Mouse (Mus musculus) layer of hippocampus, adult 8-10 months (tissue): Measurements from ENCODE around the gene Srgap3. TPM values are rescaled to one million over a fixed set of nuclear protein-coding genes. Genes with fewer than 3 reads are reported as not detected.
A peak's percentile ranks its signal among the peaks of the same experiment; 100 is the strongest.

ENCODE experiments used
- DNase-seq, 2 experiments: peaks; one replicate each; pipeline ENCODE4 v3.0.0; 2022; ENCODE audit warnings: low spot score in 2 of 2
- total RNA-seq, 4 experiments: library from RNA; stranded (reverse); gene quantifications; 2 replicates each; pipeline ENCODE4 v1.2.4; 2022

Gene Srgap3
- total RNA-seq, 4 experiments from 2014 or later, result 230 to 304 (median 268) TPM

GRCm38 (mm10) chr6:112820298-112820992 is 126.6 kb downstream of the Srgap3 start:
- DNase-seq, result no peak

GRCm38 (mm10) chr6:112818403-112818901 is 128.6 kb downstream of the Srgap3 start:
- no peak for DNase-seq

DNA sequence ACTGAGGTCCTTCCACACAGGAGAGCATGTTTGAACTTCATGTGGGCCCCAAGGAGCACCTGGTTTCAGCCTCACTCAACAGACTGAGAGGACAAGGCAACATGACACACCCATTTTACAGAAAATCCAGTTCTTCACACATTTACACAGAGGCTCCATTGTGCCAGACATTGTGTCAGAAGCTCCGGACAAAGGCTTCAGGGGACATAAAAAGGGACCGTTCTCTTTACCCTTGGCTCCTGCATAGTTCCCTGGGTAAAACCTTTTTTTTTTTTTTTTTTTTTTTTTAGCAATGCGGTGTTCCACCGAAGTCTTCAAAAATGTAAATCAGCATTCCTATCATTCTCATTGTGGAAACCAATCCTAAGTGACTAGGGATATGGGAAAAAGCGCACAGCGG is 131.5 kb downstream of the Srgap3 start:
- DNase-seq, result no peak

DNA sequence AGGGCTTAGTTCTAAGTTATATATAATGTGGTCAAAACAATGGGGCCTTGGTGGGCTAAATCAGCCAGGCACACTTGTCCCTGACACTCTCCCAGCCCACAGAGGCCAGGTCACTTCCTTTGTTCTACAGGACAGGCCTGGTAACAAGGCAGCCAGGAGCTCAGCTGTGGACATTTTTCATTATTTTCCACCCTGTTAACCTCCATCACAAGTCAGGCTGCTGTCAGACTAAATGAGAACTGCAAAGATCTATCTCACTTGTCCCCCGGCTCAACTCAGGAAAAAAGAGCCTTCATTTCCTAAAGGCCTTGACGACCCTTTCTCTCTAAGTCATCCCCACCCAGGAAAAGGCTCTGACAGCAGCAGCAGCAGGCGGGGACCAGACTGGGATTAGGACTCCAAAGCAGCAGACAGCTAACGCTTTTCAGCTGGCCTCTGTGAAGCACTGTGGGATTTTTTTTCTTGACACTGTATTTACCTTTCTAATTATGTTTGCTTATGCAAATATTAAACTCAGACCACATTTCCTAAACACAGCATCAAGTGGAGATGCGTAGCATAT is 132.5 kb downstream of the Srgap3 start:
- no peak for DNase-seq

DNA sequence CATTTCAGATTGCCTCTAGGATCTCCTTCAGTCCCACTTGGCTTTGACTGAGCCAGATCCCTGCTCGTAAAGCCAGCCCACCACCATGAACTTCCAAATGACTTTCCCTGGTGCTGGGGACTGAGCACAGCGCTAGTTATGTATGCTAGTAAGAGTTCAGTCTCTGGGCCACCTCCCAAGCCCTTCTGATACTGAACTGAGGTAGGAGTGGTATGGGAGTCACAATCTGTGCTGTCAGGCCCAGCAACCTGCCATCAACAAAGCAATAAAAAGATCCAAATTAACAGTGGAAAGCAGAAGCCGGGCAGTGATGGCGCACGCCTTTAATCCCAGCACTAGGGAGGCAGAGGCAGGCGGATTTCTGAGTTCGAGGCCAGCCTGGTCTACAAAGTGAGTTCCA is 134.2 kb downstream of the Srgap3 start:
- DNase-seq, result no peak

DNA sequence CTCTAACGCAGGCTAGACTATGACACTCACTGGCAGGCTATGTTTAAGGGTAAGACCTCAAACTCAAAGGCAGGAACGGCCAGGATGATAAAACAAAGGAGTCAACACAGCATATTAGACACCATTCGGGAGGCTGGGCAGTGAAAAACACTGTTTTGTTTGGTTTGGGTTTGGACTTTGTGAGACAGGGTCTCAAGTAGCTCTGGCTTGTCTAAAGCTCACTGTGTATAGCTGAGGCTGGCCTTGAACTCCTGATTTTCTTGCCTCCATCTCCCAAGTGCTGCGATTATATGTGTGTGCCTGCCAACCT is 136.6 kb downstream of the Srgap3 start:
- no peak for DNase-seq

DNA sequence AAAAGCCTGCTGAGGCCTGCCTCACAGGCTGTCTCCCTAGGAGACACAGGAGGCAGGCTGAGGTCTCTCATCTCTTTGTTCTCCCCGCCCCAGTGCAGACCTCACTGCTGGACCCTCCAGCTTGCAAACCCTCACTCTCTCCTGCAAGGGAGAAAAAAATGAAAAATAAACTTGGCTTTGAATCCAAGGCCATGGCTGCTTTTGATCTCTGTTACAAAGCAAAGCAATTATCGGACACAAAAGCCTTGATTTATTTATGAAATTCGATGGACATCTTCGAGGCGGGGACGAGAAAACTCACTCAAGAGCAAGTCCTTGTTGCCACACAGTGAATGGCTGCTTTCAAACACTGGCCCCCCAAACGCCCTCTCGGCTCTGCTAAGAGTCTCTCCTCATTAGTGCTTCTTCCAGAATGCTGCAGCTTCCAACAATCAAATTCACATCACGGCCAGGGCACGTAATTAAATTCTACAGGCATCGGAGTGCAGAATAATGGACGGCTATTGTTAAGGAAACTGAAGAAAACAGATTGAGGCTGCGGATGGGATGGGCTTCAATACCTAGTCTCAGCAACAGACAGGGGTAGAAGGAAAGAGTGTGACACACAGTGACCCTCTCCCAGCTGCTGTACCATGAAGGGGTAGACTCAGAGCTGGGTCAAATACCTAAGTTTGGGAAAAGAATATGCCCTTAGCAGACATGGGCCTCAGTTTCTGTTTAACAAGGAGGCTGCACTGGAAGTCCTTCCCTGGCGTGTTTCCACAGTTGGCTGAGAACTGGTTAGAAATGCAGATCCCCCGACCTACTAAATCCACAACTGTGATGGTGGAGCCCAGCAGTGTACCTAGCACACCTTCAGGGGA is 137.2 kb downstream of the Srgap3 start:
- peak; percentile 67 to 81 for DNase-seq

DNA sequence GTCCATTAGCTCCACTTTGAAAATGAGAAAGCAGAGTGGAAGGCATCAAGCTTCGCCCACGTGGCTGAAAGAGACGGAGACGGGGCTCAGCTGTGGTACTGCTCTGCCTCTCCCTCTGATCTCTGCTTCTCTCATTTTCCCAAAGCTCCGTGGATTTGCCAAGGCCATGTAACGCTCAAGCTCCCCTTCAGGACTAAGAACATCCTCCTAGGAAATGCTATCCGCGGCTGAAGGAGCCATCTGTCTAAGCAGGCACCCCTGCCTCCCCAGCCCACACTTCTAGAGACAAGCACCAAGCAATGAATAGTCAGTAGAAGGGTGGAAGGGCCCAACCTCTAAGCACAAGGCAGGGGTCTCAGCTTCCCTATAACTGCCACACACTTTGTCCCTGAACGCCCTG is 138.3 kb downstream of the Srgap3 start:
- no peak for DNase-seq

DNA sequence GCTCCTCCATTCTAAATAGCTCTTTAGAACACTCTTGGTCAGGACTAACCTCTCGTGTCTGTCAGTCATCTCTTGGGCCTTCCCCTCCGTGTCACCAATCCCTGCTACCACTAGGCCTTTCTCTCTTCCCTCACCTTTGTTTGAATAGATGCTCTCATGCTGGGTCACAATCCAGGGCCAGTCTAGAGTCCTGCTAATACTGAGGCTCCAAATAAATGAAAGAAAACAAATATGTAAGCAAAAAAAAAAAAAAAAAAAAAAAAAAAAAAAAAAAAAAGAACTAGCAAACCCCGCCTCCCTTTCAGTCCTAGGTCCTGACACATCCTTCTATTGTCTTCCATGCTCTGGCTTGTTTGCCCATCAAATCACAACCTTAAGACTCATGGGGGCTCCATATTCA is 145.1 kb downstream of the Srgap3 start:
- no peak for DNase-seq

DNA sequence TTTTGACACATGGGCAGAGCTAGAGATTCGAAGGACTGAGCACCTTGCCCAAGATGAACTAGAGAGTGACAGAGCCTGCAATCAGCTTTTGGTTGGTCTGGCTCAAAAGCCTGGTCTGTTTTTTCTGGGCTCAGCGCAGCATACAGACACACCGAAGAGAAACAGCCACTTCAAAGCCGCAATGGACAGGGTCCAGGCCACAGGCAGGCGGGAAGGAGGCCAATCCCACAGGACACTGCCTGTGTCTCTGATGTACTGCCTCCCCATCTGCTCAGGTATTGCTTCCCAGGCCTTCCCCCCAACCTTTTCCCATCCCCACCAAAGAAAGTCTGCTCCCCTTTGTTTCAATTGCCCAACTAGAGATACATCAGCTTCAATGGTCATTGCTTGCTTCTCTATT is 148.7 kb downstream of the Srgap3 start:
- no peak for DNase-seq

GRCm38 (mm10) chr6:112796607-112797006 is 150.5 kb downstream of the Srgap3 start:
- DNase-seq, result no peak

DNA sequence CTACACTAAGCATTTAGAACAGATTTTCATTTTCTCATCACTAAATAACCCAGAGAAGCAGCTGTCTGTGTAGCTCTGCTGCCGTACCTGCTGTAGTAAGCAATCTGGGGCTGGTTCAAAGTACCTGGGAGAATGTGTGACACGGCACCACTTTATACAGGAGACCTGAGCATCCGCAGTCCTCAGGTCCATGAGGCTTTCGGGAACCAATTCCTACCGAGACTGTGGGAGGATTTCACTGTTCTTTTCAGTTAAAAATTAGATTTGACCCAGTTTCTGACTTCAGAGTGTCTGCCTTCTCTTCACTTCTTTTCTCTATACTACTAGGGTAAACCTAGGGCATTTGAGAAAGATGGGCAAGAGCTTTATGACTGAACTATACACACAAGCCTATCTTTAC is 153.2 kb downstream of the Srgap3 start:
- DNase-seq, result no peak

GRCm38 (mm10) chr6:112789901-112790300 is 157.2 kb downstream of the Srgap3 start:
- DNase-seq, result no peak

- no peak for DNase-seq
Observed at GRCm38 (mm10) chr6:112788617-112789016, 158.4 kb downstream of the Srgap3 start.

- no peak for DNase-seq
Observed at GRCm38 (mm10) chr6:112788174-112788573, 158.9 kb downstream of the Srgap3 start.

GRCm38 (mm10) chr6:112781409-112782093 is 165.5 kb downstream of the Srgap3 start:
- DNase-seq, result no peak

GRCm38 (mm10) chr6:112778211-112778610 is 168.9 kb downstream of the Srgap3 start:
- peak in 1 of 2 experiments; percentile 30 for DNase-seq

GRCm38 (mm10) chr6:112776718-112777117 is 170.3 kb downstream of the Srgap3 start:
- no peak for DNase-seq

- no peak for DNase-seq
Observed at GRCm38 (mm10) chr6:112773754-112774153, 173.3 kb downstream of the Srgap3 start.

GRCm38 (mm10) chr6:112770996-112771395 is 176.1 kb downstream of the Srgap3 start:
- DNase-seq, result no peak

DNA sequence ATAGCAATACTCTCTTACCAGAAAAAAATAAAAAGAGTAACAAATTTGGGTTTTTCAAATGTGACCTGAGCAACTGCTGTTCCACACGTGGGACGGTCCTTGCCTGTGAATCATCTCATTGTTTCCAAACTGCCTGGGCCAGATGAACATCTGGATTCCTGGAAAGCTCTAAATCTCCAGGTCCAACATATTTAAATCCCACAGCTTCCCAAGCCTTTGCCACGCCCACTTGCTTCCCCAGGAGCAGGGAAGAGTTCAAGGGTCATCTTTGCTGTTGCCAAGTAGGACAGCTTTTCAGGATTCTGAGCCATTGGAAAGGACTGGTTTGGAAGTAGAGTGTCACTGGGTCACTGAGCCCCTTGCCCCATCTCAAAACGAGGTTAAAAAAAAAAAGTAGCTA is 188.5 kb downstream of the Srgap3 start:
- no peak for DNase-seq

DNA sequence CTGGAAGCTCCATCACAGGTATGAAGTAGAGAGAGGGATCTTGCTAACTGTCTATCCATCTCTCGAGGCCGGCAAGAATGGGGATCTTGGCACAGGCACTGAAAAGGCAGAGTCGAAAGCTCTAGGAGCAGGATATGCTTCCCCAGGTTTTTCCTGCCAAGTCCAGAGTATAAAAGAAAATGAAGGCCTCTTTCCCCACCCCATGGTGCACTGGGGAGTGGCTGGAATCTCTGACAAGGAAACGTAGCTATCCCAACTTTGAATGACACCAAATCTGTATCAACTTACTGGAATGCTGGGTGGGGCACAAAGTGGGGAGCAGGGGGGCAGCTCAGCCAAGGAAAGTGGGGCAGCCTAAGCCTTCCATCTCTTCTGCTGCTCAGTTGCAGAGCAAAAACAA is 190.2 kb downstream of the Srgap3 start:
- DNase-seq, result no peak
